8 mouse cellular contexts compared by ENCODE assay signal in the genomic region with DNA sequence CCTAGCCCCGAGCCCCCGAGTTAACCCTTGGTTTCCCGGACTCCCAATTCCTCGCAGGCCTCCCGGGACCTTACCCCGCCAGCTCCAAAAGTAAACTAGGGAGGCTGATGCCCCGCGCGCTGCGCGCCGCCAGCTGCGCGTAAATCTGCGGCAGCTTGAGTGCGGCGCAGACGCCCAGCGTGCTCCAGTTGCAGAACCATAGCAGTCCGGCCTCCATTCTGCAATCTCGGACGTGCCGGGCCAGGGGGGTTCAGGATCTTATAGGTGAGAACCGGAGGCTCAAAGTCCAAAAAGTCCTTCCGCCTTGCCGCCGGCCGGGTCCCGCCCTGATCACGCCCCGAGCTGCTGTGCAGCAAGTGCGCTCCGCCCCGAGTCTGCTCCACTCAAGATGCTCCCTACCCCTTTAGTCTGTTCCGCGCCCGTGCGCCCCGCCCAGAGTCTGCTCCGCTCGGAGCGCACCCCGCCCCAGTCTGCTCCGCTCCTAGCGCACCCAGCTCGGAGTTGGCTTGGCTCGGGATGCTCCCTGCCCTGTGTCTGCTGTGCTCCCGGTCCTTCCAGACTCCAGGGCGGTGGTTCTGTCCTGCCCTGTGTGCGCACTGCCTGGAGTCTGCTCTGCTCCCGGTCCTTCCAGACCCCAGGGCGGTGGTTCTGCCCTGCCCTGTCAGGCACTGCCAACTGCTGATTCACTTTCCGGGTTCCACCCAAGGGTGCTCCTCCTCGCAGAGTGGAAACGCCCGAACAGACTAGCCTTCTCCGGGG. TPM values are rescaled to one million over a fixed set of nuclear protein-coding genes. Genes with fewer than 3 reads are reported as not detected.
DNase-seq lines count a peak whose midpoint lies in the region; TF ChIP-seq lines count a peak whose summit lies in the region.

Gene Pqlc3, minus strand, starts transcription at position 670 of the 759 bp plus-strand sequence.

- H3K4me1 ChIP-seq in cortical plate, adult 2 months (ENCODE audit: control insufficient read depth, insufficient read depth, low read length) = no peaks in the 10 kb centered on the region
- H3K4me1 ChIP-seq in megakaryocyte, embryonic 14.5 days = peaks cover 66% of the 10 kb centered on the region

- H3K27ac ChIP-seq in cortical plate, adult 2 months (ENCODE audit: insufficient read depth, low read length) = no peak within 1 kb of the TSS

- TF ChIP-seq POLR2A in cortical plate, adult 2 months (IDR thresholded peaks at IDR 0.05; ENCODE audit: extremely low read depth, insufficient read depth, low read length) = no peak; the same call in 1 of the 2 replicates

- peak; percentile 85 for DNase-seq in WW6 (ENCODE audit: low read depth, low spot score)
- DNase-seq in gastrocnemius, postnatal 10 days = peak; percentile 82
- peak; percentile 35 for DNase-seq in hindlimb bud, embryonic 11.5 days (ENCODE audit: extremely low spot score, low read depth, low spot score)
- peak; percentile 52 to 55 for DNase-seq in left cerebral cortex, adult 8-10 months (ENCODE audit: low spot score in 2 of 2)
- peak; percentile 65 for DNase-seq in right cerebral cortex, postnatal 14 days
- DNase-seq in urinary bladder, postnatal 25 days (ENCODE audit: low spot score) = peak; percentile 77

- H3K27me3 ChIP-seq in megakaryocyte, embryonic 14.5 days (replicated peaks) = peaks cover 3% of the 10 kb centered on the region

- H3K36me3 ChIP-seq in megakaryocyte, embryonic 14.5 days (replicated peaks; ENCODE audit: low read length) = peaks cover 34% of the 10 kb centered on the region

- no peaks in the 10 kb centered on the region for H3K9me3 ChIP-seq in megakaryocyte, embryonic 14.5 days

- TF ChIP-seq CTCF in cortical plate, adult 2 months (IDR thresholded peaks at IDR 0.05; ENCODE audit: extremely low read depth, insufficient read depth, low read length) = no peak

- peak within 1 kb of the TSS; percentile 46 for H3K4me3 ChIP-seq in cortical plate, adult 2 months (ENCODE audit: insufficient read depth, low read length)
- H3K4me3 ChIP-seq in megakaryocyte, embryonic 14.5 days (replicated peaks) = peak within 1 kb of the TSS; percentile 97

RNA-seq across cellular contexts. Expression of gene Pqlc3, which starts in this region (rescaled TPM):
- polyA plus RNA-seq in cortical plate, adult 2 months (2012; rRNA removed) = 1.9 and 2.9 TPM in 2 replicates
- total RNA-seq in gastrocnemius, postnatal 10 days (2021) = 1 to 10 TPM; 1.8 to 2.4 TPM
- total RNA-seq in left cerebral cortex, adult 8-10 months (2022) = 1 to 10 TPM; 1.2 to 1.9 (median 1.8) TPM
- 10.0 and 23.7 TPM in 2 replicates for polyA plus RNA-seq in megakaryocyte, embryonic 14.5 days (2012; ENCODE audit: insufficient read depth, low replicate concordance)

Comparison
In these comparisons a context has a peak if more than half of its experiments do, and no peak if none do; other contexts are left out.
1. DNase-seq: peak in every context shown above with its lines; median percentile 85 in WW6; 82 in gastrocnemius, postnatal 10 days; 77 in urinary bladder, postnatal 25 days; 65 in right cerebral cortex, postnatal 14 days; 54 in left cerebral cortex, adult 8-10 months; 35 in hindlimb bud, embryonic 11.5 days.